Mouse (Mus musculus): ENCODE data around the gene Adap2.

DNA sequence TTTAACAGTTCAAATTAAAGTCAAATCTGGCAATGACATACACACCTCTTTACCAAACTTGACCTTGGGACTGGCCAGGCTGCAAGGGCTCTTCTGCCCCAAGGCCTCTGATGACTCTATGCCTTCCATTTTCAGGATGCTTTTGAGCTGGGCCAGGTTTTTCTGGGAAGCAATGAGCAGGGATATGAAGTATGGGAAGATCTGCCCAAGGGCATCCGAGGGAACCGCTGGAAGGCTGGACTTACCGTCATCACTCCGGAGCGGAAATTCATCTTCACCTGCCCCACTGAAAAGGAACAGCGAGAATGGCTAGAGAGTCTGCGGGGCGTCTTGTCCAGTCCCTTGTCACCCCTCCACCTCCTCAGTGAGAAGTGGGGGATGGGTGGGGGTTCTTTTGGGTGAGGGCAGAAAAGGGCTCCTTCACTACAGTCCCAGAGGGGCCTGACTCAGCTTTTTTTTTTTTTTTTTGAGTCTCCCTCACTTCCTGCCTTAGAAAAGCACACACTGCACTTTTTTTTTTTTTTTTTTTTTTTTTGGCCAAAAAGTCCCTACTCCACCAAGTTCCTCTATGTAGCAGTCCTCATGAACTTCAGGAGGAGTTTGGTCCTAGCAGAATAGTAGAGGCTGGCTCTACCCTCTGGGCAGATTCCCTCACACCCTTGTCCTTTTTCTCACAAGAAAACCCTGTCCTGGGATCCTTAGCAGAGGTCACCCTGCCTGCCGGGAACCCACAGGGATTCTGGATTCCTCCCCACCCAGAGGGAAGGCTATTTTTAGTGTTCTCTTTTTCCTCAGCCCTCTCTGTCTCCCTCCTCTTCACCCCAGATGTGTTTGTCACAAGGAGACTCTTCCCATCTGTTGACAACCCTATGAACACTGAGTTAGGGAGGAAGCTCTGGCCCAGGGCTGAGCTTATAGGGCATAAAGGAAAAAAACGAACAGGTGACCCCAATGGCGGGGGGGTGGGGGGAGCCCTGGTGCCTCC, 23.3 kb downstream of the Adap2 start:
- TF ChIP-seq CTCF (IDR thresholded peaks at IDR 0.05; ENCODE audit: borderline replicate concordance, control insufficient read depth, extremely low read depth, insufficient read depth, low read length, poor library complexity) (no peak), POLR2A (IDR thresholded peaks at IDR 0.05; ENCODE audit: control insufficient read depth, extremely low read depth, insufficient read depth, low read length, poor library complexity) (no peak)

Measured in thymus, adult 2 months (tissue).